8 mouse cellular contexts compared by ENCODE assay signal in genomic region chr11:113791357-113792215, GRCm38 (mm10). TPM values are rescaled to one million over a fixed set of nuclear protein-coding genes. Genes with fewer than 3 reads are reported as not detected.
DNase-seq lines count a peak whose midpoint lies in the region; ATAC-seq lines count a peak whose summit lies in the region.

No protein-coding gene starts in this region.

- H3K4me2 ChIP-seq in lung, embryonic 16.5 days (ENCODE audit: low read depth, low read length) = no peak overlapping the region
- peak overlapping the region; percentile 3; the same call in 1 of the 2 replicates for H3K4me2 ChIP-seq in forebrain, embryonic 11.5 days (ENCODE audit: low read depth, low read length, severe bottlenecking)
- H3K4me2 ChIP-seq in neural tube, embryonic 15.5 days = no peak overlapping the region

- no peak for ATAC-seq in lung, embryonic 16.5 days (ENCODE audit: low read depth)
- ATAC-seq in forebrain, embryonic 11.5 days (replicated peaks; ENCODE audit: low FRiP score) = peak; percentile 83
- ATAC-seq in neural tube, embryonic 15.5 days (ENCODE audit: low FRiP score) = peak; percentile 65
- ATAC-seq in monocyte, adult 5-6 weeks (replicated peaks; ENCODE audit: insufficient number of reproducible peaks, low FRiP score, low TSS enrichment, poor library complexity, severe bottlenecking) = no peak
- ATAC-seq in granulocyte monocyte progenitor cell, adult 5-6 weeks (replicated peaks; ENCODE audit: poor library complexity, severe bottlenecking) = no peak

- no peaks in the 10 kb centered on the region for H3K36me3 ChIP-seq in lung, embryonic 16.5 days (ENCODE audit: control insufficient read depth, insufficient read depth, low read length)
- no peaks in the 10 kb centered on the region for H3K36me3 ChIP-seq in forebrain, embryonic 11.5 days (ENCODE audit: control insufficient read depth, insufficient read depth, low read length)
- no peaks in the 10 kb centered on the region for H3K36me3 ChIP-seq in neural tube, embryonic 15.5 days

- H3K9me3 ChIP-seq in lung, embryonic 16.5 days (ENCODE audit: control insufficient read depth, low read length) = no peaks in the 10 kb centered on the region
- H3K9me3 ChIP-seq in forebrain, embryonic 11.5 days (ENCODE audit: control insufficient read depth, low read length) = no peaks in the 10 kb centered on the region
- no peaks in the 10 kb centered on the region for H3K9me3 ChIP-seq in neural tube, embryonic 15.5 days (replicated peaks)

- intact Hi-C loops in left cerebral cortex, postnatal 10 days (cut with DNase I) = no loop called here

- peaks cover 43% of the 10 kb centered on the region for H3K4me1 ChIP-seq in lung, embryonic 16.5 days (replicated peaks; ENCODE audit: control insufficient read depth, insufficient read depth, low read length)
- peaks cover 29% of the 10 kb centered on the region for H3K4me1 ChIP-seq in forebrain, embryonic 11.5 days (replicated peaks; ENCODE audit: control insufficient read depth, insufficient read depth, low read length)
- peaks cover 10% of the 10 kb centered on the region for H3K4me1 ChIP-seq in neural tube, embryonic 15.5 days

- H3K4me3 ChIP-seq in lung, embryonic 16.5 days (ENCODE audit: low read length) = no peak overlapping the region
- no peak overlapping the region for H3K4me3 ChIP-seq in forebrain, embryonic 11.5 days (ENCODE audit: low read depth, low read length)
- H3K4me3 ChIP-seq in neural tube, embryonic 15.5 days (replicated peaks) = no peak overlapping the region

- peak overlapping the region; percentile 45; the same call in 1 of the 2 replicates for H3K27ac ChIP-seq in lung, embryonic 16.5 days (ENCODE audit: low read length)
- H3K27ac ChIP-seq in forebrain, embryonic 11.5 days (ENCODE audit: low read depth, low read length) = peak overlapping the region; percentile 72
- peak overlapping the region; percentile 60 for H3K27ac ChIP-seq in neural tube, embryonic 15.5 days (replicated peaks)

- H3K9ac ChIP-seq in lung, embryonic 16.5 days (ENCODE audit: low read length) = peak overlapping the region; percentile 47; the same call in 1 of the 2 replicates
- H3K9ac ChIP-seq in forebrain, embryonic 11.5 days (ENCODE audit: low read length) = peak overlapping the region; percentile 32
- no peak overlapping the region for H3K9ac ChIP-seq in neural tube, embryonic 15.5 days (replicated peaks)

- WGBS in lung, embryonic 16.5 days = 47% methylated on average over 16 of the region's 16 CpGs
- WGBS in forebrain, embryonic 11.5 days = 34% methylated on average over 16 of the region's 16 CpGs
- WGBS in neural tube, embryonic 15.5 days = 33% methylated on average over 16 of the region's 16 CpGs

- no peak for DNase-seq in lung, postnatal 36 days
- DNase-seq in forebrain, embryonic 11.5 days (ENCODE audit: low spot score) = peak; percentile 74
- DNase-seq in left cerebral cortex, postnatal 10 days (ENCODE audit: extremely low spot score in 1 of 2, low spot score in 2 of 2) = peak; percentile 59 to 68
- DNase-seq in kidney, adult 8-10 months = no peak

- no peaks in the 10 kb centered on the region for H3K27me3 ChIP-seq in lung, embryonic 16.5 days (ENCODE audit: control insufficient read depth, insufficient read depth, low read depth, low read length)
- H3K27me3 ChIP-seq in forebrain, embryonic 11.5 days (ENCODE audit: control insufficient read depth, insufficient read depth, low read length) = no peaks in the 10 kb centered on the region
- H3K27me3 ChIP-seq in neural tube, embryonic 15.5 days (replicated peaks) = no peaks in the 10 kb centered on the region

RNA-seq across cellular contexts. Expression of gene Cdc42ep4, which starts 39.9 kb away (rescaled TPM):
- 129 and 130 TPM in 2 replicates for polyA plus RNA-seq in lung, embryonic 16.5 days (2015; fragmentation: Nextera tagmentation; extraction: Ambion mirVana)
- polyA plus RNA-seq in forebrain, embryonic 11.5 days (2014; fragmentation: Nextera tagmentation; extraction: Ambion mirVana) = 78.5 and 88.6 TPM in 2 replicates
- total RNA-seq in left cerebral cortex, postnatal 10 days (2021) = 10 to 100 TPM; 28.1 to 33.8 TPM
- polyA plus RNA-seq in neural tube, embryonic 15.5 days (2015; fragmentation: Nextera tagmentation; extraction: Ambion mirVana) = 58.1 and 58.6 TPM in 2 replicates
- total RNA-seq in monocyte, adult 5-6 weeks (2017) = 12.2 to 24.2 TPM (median 16.6 TPM) in 3 replicates
- 13.9 and 15.5 TPM in 2 replicates for total RNA-seq in granulocyte monocyte progenitor cell, adult 5-6 weeks (2014; fragmentation: Nextera tagmentation)
- total RNA-seq in granulocyte monocyte progenitor cell, adult 5-6 weeks (2017) = 14.8 and 21.5 TPM in 2 replicates

Comparison
In these comparisons a context has a peak if more than half of its experiments do, and no peak if none do; other contexts are left out.
1. ATAC-seq: peak in forebrain, embryonic 11.5 days (single experiment) and neural tube, embryonic 15.5 days (single experiment); none in lung, embryonic 16.5 days (single experiment), monocyte, adult 5-6 weeks (single experiment) and granulocyte monocyte progenitor cell, adult 5-6 weeks (single experiment).
2. DNase-seq: peak in forebrain, embryonic 11.5 days (single experiment) and left cerebral cortex, postnatal 10 days (2 of 2); none in lung, postnatal 36 days (single experiment) and kidney, adult 8-10 months (0 of 2).
3. Peak in every context shown above with its lines, with median percentiles within 50 percentile points of each other: H3K27ac ChIP-seq.